Mouse (Mus musculus) T-helper 17 cell (primary cell): ENCODE results near the gene Tmem129.

ENCODE experiments used
- in situ Hi-C, 2 experiments: fragments of 300-600 bp; cut with MboI, MseI; formaldehyde crosslinking; loops; 1 replicate in 1 of 2; 2 replicates in 1 of 2; pipeline ENCODE4 v1.15.1; 2025; ENCODE audit warnings: high pct_unique_total_duplicates in 2 of 2

The Tmem129 gene

GRCm38 (mm10) chr5:33657787-33658663, at the start of gene Tmem129, which contains the start of gene Tacc3:
TSS of gene Tmem129 (minus strand) at chr5:33658416.
TSS of gene Tacc3 (plus strand) at chr5:33658128.
- in situ Hi-C loops: loop anchor here in 1 of 2 experiments (5.0 to 25.0 kb wide), 3 partner anchors 279 to 1521 kb away; partner anchors contain the start of genes Add1, Fosl2 and Nelfa

DNA sequence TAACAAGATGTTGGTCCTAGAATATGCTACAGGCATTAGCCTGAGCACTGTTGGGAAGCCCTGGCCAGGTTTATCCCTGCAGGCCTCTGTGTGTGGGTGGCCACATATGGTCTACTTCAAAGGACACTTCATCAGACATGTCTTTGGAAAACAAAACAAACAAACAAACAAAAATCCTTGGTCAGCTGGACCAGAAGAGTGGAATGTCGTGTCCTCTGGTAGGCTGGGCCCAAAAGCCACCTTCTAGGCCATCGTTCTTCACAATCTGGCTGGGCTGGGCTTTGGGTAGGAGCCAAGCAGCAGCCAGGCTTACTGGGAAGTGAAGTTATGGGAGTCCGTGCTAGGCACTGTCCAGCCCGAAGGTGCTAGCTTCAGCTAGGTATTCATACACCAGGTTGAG, 48.9 kb upstream of the Tmem129 start:
- in situ Hi-C loops: no loop called here

GRCm38 (mm10) chr5:33706350-33706629, 48.1 kb upstream of the Tmem129 start:
- in situ Hi-C loops: no loop called here

- in situ Hi-C loops: no loop called here
These were observed 47.6 kb upstream of the Tmem129 start for GRCm38 (mm10) chr5:33705612-33706349.

DNA sequence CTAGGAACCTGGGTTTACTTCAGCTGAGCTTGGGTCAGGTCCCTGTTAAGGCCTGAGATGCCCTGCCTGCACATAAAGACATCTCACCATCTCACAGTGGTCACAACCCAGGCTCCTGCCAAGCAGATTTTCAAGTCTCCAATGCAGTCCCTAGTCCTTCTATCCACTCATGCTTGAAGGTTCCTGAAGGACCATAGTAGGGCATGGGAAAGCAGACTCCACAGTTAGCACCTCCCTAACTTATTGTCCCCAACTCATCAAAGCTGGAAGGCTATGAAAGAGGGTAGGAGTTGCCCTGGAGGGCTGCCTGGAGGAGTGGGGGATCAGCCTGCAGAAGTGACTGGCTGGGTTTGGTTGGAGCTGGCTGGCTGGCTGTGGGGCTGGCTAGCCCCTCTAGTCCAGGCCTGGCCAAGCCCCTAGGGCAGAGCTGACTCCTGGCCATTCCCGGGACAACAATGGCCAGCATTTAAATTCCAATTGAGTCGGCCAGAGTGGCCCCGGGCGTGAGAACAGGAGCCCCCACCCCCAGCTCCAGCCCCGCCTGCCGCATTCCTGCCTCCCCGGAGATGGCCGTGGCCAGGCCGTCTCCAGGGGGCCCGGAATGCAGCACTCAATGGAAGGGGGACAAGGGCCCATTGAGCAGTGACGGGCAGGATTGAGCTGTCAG, 46.9 kb upstream of the Tmem129 start:
- in situ Hi-C loops: no loop called here

- in situ Hi-C loops: no loop called here
These were observed 45.8 kb upstream of the Tmem129 start for GRCm38 (mm10) chr5:33703999-33704398.

GRCm38 (mm10) chr5:33701832-33702231, 43.6 kb upstream of the Tmem129 start:
- in situ Hi-C loops: no loop called here

- in situ Hi-C loops: no loop called here
These were observed 41.8 kb upstream of the Tmem129 start for GRCm38 (mm10) chr5:33700010-33700409.

GRCm38 (mm10) chr5:33698669-33699068, 40.5 kb upstream of the Tmem129 start:
- in situ Hi-C loops: no loop called here

DNA sequence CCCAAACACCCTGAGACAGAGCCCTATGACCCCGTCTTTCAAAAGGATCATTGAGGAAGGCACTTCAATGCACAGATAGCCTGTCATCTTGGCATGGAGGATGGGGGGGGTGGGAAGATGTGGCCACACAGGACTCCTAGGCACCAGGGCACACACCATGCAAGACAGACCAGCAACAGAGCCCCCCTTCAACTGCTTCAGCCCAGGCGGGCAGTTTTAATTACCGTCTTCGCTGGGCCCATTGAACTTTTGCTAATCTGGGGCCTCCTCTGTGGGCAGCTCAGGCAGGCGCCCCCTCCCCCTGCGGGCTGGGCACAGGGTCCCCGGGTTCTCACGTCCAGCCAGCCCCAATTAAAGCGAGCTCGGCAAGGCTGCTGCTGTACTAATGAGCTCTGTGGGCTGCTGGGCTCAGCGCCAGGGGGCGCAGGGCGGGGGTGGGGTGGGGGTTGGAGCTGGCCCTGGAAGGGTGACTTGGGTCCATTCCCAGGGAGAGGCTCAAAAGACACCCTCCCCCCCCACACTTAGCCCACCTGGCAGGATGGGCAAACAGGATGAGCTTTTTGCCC, 39.8 kb upstream of the Tmem129 start:
- in situ Hi-C loops: no loop called here

DNA sequence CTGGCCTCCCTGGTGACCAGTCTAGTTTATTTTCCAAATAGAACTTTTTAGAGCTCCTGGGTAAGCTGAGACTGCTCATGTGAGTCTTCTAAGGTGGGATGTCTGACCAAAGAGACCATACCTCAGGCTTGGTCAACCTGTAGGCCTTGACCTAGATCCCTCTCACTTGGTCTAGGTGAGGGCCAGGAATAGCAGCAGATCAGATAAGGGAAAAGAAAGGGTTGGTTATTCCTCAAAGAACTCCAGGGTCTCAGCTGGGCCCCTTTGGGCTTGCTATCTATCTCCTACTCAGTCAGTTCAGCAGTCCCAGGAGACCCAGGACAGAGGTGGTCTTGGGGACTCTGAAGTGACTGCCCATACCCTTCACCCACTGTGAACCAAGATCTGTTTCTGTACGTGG, 39.3 kb upstream of the Tmem129 start:
- in situ Hi-C loops: no loop called here

- in situ Hi-C loops: no loop called here
These were observed 38.2 kb upstream of the Tmem129 start for GRCm38 (mm10) chr5:33696430-33696829.

- in situ Hi-C loops: no loop called here
These were observed 37.5 kb upstream of the Tmem129 start for GRCm38 (mm10) chr5:33695718-33696121.

DNA sequence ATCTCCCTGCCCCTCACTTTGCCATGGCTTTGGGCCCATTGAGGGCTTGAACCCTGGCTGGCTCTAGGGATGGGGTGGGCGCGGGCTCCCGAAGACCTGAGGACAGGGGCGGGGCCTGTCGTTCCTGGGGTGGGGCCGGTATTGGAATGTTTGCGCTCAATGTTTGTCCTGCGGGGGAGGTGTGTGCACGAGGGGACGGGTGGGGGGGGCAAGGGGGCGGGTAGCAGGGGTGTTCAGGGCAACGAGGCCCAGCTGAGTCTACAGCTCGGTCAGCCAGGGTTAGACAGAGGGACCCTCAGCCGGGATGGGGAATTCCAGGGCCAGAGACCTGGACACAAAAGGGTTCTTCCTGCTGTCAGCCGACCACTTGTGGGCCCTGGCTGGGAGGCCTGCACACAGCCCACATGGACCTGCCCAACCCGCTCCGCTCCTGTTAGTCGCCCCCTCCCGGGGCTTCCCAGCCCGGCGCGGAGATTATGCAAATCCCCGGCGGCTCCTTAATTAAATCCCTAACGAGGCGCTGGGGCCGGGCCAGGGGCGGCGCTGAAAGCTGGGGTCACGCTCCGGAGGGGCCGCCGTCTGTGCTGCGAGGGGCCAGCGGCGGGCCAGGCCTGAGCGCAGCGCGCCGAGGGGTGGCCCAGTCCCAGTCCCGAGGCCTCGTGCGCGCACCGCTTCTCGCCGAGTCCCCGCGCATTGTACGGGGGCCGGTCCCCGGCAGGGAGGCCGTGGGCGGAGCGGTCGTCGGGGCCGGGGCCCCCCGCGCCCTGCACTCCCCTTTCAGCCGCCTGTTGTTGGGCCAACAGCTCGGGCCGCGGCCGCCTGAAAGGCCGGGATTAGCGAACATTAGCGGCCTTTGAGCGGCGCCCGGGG, 36.9 kb upstream of the Tmem129 start:
- in situ Hi-C loops: no loop called here

GRCm38 (mm10) chr5:33694461-33694847, 36.2 kb upstream of the Tmem129 start:
- in situ Hi-C loops: no loop called here

DNA sequence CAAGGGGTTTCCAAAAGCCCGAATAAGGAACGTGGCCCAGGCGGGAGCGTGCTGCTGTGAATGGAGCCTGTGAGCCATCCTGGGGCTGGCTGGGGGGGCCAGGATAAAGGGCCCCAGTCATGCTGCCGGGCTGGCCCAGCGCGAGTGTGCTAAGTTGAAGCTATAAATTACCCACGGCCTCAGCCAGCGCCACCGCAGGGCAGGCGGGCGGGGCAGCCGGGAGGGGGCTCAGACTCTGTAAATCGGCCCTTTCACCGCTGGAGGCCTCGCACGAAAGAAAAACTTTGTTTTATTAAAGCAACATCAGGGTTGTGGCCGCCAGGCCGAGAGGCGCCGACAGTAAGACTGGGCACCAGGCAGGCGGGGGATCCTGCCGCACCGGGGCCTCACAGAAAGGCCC, 34.2 kb upstream of the Tmem129 start:
- in situ Hi-C loops: no loop called here

DNA sequence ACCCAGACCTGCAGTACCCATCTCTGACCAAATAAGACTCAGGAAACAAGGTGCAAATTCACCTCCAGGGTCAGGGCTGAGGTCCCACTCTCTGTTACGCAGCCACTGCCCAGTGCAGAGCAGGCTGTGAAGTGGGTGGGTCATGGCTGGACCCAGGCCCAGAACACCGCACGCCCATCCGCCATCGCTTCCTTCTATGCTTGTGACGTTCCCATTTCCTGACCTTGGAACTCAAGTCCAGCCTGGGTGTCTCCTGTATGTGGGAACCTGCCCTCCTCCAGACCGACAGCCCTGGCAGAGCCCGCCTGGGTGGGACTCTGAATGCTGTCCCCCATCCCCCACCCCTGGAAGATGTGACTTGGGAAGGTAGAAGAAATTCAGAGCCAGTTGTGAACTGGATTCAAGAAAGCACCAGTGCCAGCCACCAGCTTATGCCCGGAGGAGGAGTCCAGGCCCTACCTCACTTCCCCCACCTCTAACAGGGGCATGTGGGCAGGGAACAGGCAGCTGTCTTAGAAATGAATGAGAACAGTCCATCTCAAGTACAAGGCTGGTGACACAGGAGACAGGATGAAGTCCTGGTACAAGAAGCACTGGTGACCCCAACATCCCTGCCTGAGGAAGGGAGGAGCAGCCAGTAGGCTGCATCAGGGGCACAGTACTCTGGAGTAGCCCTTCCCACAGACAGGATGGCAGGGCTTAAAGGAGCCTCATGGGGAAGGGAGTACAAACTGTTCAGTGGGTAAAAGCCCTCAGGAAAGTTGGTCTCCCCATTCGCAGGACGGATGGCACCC, 31.8 kb upstream of the Tmem129 start:
- in situ Hi-C loops: loop anchor here in 1 of 2 experiments (5.0 kb wide), 1 partner anchor 42 kb away; no protein-coding TSS in a partner anchor

- in situ Hi-C loops: loop anchor here in 1 of 2 experiments (5.0 kb wide), 1 partner anchor 43 kb away; no protein-coding TSS in a partner anchor
These were observed 31.1 kb upstream of the Tmem129 start for GRCm38 (mm10) chr5:33689221-33689844.
